Mouse (Mus musculus): Measurements from ENCODE around the gene Zscan22.
"Not testable (repeated sequence)": the region's sequence is repeated elsewhere in the genome, so short reads cannot be mapped to it uniquely, and the experiment has no call there.

Gene Zscan22

GRCm38 (mm10) chr7:12927191-12927680 is 29.6 kb downstream of the Zscan22 start, which contains the start of gene Rnf225:
Gene Rnf225, plus strand, starts transcription at chr7:12927416.
- in situ Hi-C loops (cut with MboI; ENCODE audit: low sequenced_read_pairs), result no loop called here

- in situ Hi-C loops (cut with MboI; ENCODE audit: low sequenced_read_pairs), result no loop called here
These were observed 30.3 kb downstream of the Zscan22 start for GRCm38 (mm10) chr7:12927693-12928589.

DNA sequence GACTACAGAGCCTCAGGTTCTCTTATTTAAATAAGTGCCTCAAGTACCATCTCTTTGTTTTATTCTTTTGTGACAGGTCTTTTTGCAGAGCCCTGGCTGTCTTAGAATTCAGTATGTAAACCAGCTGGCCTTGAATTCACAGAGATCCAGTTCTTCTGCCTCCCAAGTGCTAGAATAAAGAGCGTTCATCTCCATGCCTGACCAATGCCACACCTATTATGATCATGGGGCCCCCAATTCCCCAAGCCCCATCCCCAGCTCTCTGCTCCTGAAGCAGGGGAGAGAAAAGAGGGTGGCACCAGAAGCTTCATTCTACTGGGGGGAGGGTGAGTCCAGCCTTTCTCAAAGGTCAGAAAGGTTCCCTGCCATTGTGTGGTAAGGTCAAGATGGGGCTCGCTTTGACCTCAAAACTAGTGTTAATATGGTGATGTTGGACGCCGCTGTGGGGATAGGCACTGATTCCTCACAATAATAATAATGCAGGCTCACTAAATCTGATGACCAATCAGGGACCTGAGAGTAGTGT is 36.1 kb downstream of the Zscan22 start:
- in situ Hi-C loops (cut with MboI; ENCODE audit: low sequenced_read_pairs), result no loop called here

DNA sequence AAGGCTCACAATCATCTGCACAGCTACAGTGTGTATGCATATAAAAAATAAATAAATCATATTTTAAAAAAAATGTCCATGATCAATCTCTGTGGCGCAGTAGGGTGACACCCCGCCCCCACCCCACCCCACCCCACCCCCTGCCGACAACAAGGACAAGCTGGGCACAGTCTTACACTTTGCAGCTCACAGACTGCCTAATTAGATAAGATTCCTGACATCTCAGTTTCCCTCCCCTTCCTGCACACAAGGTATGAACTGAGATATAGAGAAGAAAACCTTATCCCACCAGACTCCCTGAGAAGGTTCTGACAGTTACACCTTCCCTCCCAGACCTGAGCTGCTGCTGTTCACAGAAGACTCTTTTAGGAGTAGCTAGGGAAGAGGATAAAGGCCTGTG is 37.2 kb downstream of the Zscan22 start:
- in situ Hi-C loops (cut with MboI; ENCODE audit: low sequenced_read_pairs), result no loop called here

DNA sequence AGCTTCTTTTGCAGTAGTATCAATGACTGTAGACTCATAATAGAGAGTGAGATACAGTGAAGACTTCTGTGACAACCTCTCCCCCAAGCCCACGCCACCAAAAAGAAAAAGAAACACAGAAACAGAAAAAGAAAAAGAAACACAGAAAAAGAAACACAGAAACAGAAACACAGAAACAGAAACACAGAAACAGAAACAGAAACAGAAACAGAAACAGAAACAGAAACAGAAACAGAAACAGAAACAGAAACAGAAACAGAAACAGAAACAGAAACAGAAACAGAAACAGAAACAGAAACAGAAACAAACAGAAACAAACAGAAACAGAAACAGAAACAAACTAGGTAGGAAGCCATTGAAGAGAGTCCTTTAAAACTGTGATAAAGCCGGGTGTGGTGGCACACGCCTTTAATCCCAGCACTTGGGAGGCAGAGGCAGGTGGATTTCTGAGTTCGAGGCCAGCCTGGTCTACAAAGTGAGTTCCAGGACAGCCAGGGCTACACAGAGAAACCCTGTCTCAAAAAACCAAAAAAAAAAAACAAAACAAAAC is 39.7 kb downstream of the Zscan22 start:
- in situ Hi-C loops (cut with MboI; ENCODE audit: low sequenced_read_pairs), result not testable (repeated sequence)

DNA sequence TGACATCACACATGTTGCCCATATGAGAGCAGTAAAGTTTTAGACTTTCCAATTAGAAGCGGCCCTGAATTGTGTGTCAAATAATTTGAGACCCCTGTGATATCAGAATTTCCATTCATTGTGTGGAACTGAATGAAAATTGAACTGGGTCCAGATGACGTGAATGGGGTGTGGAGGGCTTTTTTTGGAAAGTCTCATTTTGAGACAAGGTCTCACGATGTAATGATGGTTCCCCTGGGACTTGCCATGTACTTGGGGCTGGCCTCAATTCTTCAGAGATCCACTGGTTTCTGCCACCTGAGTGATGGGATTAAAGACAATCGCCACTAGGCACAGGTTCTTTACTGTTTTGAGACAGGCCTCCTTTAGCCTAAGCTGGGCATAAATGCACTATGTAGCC is 43.0 kb downstream of the Zscan22 start:
- in situ Hi-C loops (cut with MboI; ENCODE audit: low sequenced_read_pairs), result no loop called here

DNA sequence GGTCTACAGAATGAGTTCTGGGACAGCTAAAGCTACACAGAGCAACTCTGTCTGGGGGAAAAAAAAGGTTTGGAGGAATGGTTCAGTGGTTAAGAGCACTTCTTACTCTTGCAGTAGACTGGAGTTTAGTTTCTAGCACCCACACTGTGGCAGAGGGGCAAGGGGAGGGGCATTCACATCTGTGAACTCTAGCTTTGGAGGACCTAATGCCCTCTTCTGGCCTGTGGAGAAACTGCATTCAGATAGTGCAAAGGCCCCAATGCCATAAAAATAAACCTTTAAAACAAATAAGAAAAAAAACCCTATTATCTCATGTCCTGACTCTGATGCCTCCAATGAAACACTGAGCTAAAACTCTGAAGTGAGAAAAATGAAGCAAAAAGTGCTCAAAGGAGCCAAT is 45.9 kb downstream of the Zscan22 start:
- in situ Hi-C loops (cut with MboI; ENCODE audit: low sequenced_read_pairs), result no loop called here

DNA sequence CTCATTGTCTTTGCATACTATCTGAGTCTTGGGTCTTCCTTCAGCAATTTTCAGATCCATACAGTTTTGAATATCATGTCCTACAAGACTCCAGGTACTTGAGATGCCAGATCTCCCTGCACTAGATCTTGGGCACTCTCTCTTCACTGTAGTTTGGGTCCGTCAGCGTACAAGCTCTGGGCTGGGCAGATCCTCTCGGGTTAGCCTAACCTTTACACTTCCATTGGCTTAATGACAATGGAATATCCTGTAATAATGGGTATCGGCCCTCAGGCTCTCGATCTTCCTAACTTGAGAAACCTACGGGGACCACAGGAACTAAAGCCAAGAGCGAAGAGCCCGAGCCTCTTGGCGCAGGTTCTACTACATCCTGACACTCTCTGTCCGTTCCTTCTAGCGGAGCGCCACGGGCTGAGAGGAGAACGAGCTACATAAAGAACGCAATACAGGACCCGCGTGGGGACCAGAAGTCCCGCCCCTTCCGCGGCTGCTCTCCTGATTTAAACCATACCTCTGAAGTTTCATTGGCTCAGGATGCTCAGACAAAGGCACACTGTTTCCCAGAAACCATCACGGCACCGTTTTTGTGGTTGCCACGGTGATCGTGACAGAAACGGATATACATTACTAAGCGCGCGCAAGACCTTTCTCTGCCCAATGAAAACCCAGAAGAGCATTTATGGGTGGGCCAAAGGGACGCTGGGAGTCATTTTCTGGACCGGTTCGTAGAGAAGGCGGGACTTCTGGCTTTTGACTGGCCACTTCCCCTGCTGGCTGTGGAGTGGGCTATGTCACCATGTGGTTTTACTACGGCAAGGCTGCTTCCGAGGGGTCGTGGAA is 51.6 kb downstream of the Zscan22 start:
- in situ Hi-C loops (cut with MboI; ENCODE audit: low sequenced_read_pairs), result no loop called here

DNA sequence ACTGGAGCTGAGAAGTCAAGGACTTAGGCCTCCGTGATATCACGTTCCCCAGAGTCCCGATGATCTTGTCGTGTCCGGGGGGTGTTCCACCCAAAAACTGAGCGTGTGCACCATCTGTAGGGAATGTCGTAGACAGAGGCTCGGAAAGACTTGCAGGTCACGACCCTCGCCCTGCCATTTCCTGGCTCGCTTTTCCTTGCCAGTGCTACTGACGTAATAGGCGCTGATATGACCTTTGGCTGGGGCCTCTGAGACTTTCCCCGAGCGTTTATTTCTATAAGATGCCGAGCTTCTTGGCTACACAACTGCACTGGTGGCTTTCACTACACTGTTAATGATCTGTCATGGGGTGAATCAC is 52.2 kb downstream of the Zscan22 start:
- in situ Hi-C loops (cut with MboI; ENCODE audit: low sequenced_read_pairs), result no loop called here

GRCm38 (mm10) chr7:12954896-12955295 is 57.3 kb downstream of the Zscan22 start:
- in situ Hi-C loops (cut with MboI; ENCODE audit: low sequenced_read_pairs), result no loop called here

GRCm38 (mm10) chr7:12957511-12957910 is 59.9 kb downstream of the Zscan22 start:
- in situ Hi-C loops (cut with MboI; ENCODE audit: low sequenced_read_pairs), result no loop called here

Measured in CH12F3 (cell line).